Mouse (Mus musculus) A20 (cell line): ENCODE measurements around the gene Polr3h.

ENCODE experiments used
- DNase-seq: peaks from one replicate; pipeline ENCODE4 v3.0.0-alpha.2; 2011; ENCODE audit warnings: low read depth, low spot score

Gene Polr3h

GRCm38 (mm10) chr15:81847161-81847560 lies 78.9 kb downstream of the Polr3h start:
- DNase-seq = no peak

- DNase-seq = no peak
Measured at GRCm38 (mm10) chr15:81846755-81847154, 79.3 kb downstream of the Polr3h start.

GRCm38 (mm10) chr15:81845724-81846123 lies 80.3 kb downstream of the Polr3h start:
- DNase-seq = no peak

- DNase-seq = no peak
Measured at GRCm38 (mm10) chr15:81845033-81845625, 80.9 kb downstream of the Polr3h start.

GRCm38 (mm10) chr15:81842275-81842674 lies 83.8 kb downstream of the Polr3h start:
- DNase-seq = no peak

GRCm38 (mm10) chr15:81840306-81840705 lies 85.7 kb downstream of the Polr3h start:
- DNase-seq = no peak

GRCm38 (mm10) chr15:81839634-81840033 lies 86.4 kb downstream of the Polr3h start:
- no peak for DNase-seq

GRCm38 (mm10) chr15:81838554-81839235 lies 87.3 kb downstream of the Polr3h start:
- DNase-seq = no peak
